Mouse (Mus musculus): ENCODE results near the gene Mrvi1. TPM values are rescaled to one million over a fixed set of nuclear protein-coding genes. Genes with fewer than 3 reads are reported as not detected.
"Not testable (repeated sequence)": the region's sequence is repeated elsewhere in the genome, so short reads cannot be mapped to it uniquely, and the experiment has no call there.

The Mrvi1 gene
- polyA plus RNA-seq, 1 experiment from 2014 or later: 0.59 TPM

DNA sequence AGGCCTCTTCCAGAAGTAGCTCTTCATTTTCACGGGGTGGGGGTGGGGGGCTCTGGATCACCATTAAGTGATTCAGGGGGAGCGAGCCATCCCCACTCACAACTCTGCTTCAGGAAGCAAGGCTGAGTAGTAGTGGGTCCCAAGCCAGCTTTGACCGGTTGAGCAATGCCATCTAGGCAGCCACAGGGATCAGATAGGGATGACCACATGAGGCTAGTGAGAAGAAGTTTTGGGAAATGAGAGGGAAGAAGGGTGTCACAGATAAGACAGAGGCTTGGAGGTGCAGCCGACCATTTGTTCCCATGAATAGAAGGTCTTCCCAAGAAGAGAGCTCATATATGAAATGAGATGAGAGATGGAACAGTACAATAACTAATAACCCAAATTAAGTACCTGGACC lies 55.7 kb downstream of the Mrvi1 start:
- no peak overlapping the region for H3K4me2 ChIP-seq
- no peak overlapping the region for H3K9ac ChIP-seq
- no peak overlapping the region for H3K4me3 ChIP-seq
- no peaks in the 10 kb centered on the region for H3K36me3 ChIP-seq (replicated peaks)
- H3K27ac ChIP-seq: no peak overlapping the region
- ATAC-seq (replicated peaks): no peak
- no peaks in the 10 kb centered on the region for H3K9me3 ChIP-seq
- H3K27me3 ChIP-seq (replicated peaks): no peaks in the 10 kb centered on the region
- H3K4me1 ChIP-seq: no peaks in the 10 kb centered on the region
- WGBS: 82% methylated on average over 4 of the region's 4 CpGs

DNA sequence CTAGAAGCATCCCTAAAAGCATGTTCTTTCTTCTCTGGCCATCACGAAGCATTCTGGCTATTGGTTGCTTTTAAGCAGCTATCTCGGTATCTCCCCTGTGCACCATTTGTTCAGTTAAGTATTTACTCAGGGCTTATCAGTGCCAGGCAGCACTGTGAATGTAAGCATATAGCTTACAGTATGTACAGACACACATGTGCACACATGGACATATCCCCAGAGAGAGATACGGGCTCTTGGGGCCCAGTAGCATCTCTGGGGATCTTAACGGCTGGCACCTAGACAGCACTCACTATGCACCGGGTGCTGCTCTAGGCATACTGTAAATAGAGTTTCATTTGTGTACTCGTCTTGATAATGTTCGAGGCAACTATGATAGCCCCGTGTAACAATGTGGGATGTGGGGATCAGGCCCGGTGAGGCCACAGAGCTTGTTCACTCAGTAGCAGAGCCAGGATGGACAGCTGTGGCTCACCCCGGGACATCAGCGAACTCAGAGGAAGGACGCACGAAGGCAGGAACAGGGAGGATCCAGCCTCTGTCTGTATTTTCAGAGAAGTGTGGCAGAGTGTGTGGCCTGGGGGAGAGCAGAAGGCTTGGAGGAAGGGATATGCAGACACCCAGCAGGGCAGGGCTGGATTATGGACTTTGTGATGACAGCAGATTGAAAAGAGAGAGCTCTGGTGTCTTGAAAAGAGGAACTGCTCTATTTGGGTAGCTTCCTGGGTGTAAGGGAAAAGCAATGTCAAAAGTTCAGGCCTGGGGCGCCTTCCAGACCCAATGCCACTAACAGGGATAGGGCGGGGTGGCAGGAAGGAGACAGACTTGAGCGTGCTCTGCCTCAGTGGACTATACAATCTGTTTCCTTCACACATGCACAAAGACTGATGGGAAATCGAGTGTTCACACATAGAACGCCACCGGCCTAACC lies 61.7 kb downstream of the Mrvi1 start:
- Histone ChIP-seq H3K4me1 (no peaks in the 10 kb centered on the region), H3K4me2 (no peak overlapping the region), H3K27me3 (replicated peaks) (no peaks in the 10 kb centered on the region), H3K9ac (no peak overlapping the region), H3K9me3 (no peaks in the 10 kb centered on the region), H3K4me3 (no peak overlapping the region), H3K27ac (no peak overlapping the region), H3K36me3 (replicated peaks) (no peaks in the 10 kb centered on the region)
- no peak for ATAC-seq (replicated peaks)
- 83% methylated on average over 19 of the region's 19 CpGs for WGBS

DNA sequence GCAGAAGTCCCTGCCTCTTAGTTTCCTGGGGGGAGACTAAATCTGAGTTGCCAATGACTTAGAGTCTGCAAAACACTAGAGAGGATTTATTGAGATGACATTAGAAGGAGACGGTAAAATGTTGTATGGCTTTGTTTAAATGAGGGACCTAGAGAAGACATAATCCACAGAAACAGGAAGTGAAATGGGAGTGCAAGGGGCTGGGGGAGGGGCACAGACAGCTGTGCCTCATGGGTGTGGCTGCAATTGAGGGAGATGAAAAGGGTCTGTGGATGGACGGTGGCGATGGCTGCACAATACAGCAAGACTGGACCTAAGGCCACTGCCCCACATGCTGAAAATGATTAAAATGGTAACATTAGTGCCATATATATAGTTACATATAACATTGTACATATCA lies 62.5 kb downstream of the Mrvi1 start:
- H3K9ac ChIP-seq: no peak overlapping the region
- H3K27me3 ChIP-seq (replicated peaks): no peaks in the 10 kb centered on the region
- no peaks in the 10 kb centered on the region for H3K9me3 ChIP-seq
- no peak overlapping the region for H3K27ac ChIP-seq
- ATAC-seq (replicated peaks): no peak
- H3K4me1 ChIP-seq: no peaks in the 10 kb centered on the region
- 48% methylated on average over 3 of the region's 3 CpGs for WGBS
- H3K36me3 ChIP-seq (replicated peaks): no peaks in the 10 kb centered on the region
- H3K4me2 ChIP-seq: no peak overlapping the region
- H3K4me3 ChIP-seq: no peak overlapping the region

DNA sequence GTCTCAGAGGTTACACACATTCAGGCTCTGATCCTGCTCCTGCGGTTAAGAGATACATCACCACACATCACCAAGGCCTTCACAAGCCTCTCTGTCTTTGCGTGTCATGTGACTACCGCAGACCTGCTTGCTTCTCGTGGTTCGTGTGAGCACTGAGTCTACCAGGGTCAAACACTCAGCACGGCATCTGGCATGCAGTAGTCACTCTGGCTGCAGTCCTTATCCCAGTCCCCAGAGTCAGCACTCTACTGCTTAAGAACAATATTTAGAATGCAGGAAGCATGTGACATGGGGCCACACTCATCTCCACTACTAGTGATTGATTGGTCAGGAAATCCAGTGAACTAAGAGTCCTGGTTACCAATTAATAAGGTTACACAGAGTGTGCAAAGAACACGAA lies 66.3 kb downstream of the Mrvi1 start:
- no peaks in the 10 kb centered on the region for H3K27me3 ChIP-seq (replicated peaks)
- H3K4me2 ChIP-seq: no peak overlapping the region
- H3K4me3 ChIP-seq: no peak overlapping the region
- 79% methylated on average over 7 of the region's 7 CpGs for WGBS
- no peaks in the 10 kb centered on the region for H3K9me3 ChIP-seq
- H3K9ac ChIP-seq: no peak overlapping the region
- H3K27ac ChIP-seq: no peak overlapping the region
- no peaks in the 10 kb centered on the region for H3K4me1 ChIP-seq
- H3K36me3 ChIP-seq (replicated peaks): no peaks in the 10 kb centered on the region
- ATAC-seq (replicated peaks): no peak

DNA sequence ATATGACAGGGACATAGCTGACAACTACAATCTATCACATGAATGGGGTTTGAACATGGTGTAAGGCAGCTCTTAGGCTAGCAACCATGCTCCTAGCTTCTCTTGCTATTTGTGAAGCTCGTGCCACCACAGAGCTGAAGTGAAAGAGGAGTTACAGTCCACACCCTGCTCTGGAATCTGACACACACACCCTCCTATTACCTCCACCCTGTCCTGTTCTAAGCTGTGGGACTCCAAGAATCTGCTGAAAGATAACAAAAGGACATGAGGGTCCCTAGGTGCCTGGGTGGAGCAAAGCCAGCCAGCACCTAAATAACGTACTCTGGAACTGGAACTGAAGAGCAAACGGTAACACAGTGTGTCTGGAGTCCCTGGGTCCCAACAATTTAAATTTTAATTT lies 67.7 kb downstream of the Mrvi1 start:
- H3K4me3 ChIP-seq: no peak overlapping the region
- 86% methylated on average over 3 of the region's 3 CpGs for WGBS
- H3K9me3 ChIP-seq: no peaks in the 10 kb centered on the region
- H3K4me2 ChIP-seq: no peak overlapping the region
- no peak overlapping the region for H3K9ac ChIP-seq
- no peaks in the 10 kb centered on the region for H3K27me3 ChIP-seq (replicated peaks)
- no peak for ATAC-seq (replicated peaks)
- H3K4me1 ChIP-seq: no peaks in the 10 kb centered on the region
- H3K27ac ChIP-seq: no peak overlapping the region
- H3K36me3 ChIP-seq (replicated peaks): no peaks in the 10 kb centered on the region

DNA sequence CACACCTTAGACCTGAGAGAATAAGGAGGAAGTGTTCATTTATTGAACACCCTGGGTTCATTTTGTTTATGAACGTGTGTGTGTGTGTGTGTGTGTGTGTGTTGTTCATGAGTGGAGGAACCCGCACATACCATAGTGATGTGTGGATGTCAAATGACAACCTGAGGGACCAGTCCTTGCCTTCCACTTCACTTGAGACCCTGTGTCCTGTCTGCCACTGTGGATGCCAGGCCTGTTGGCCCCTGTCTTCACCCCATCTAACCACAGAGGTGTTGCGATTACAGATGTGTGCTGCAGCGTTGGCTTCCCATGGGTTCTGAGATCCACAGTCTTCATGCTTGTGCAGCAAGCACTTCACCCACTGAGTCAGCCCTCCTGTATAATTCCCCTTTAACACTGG lies 68.5 kb downstream of the Mrvi1 start:
- ATAC-seq (replicated peaks): no peak
- Histone ChIP-seq H3K4me2 (no peak overlapping the region), H3K27ac (no peak overlapping the region), H3K9me3 (no peaks in the 10 kb centered on the region), H3K9ac (no peak overlapping the region), H3K4me1 (no peaks in the 10 kb centered on the region), H3K36me3 (replicated peaks) (no peaks in the 10 kb centered on the region), H3K27me3 (replicated peaks) (no peaks in the 10 kb centered on the region), H3K4me3 (no peak overlapping the region)
- 97% methylated on average over 4 of the region's 4 CpGs for WGBS

DNA sequence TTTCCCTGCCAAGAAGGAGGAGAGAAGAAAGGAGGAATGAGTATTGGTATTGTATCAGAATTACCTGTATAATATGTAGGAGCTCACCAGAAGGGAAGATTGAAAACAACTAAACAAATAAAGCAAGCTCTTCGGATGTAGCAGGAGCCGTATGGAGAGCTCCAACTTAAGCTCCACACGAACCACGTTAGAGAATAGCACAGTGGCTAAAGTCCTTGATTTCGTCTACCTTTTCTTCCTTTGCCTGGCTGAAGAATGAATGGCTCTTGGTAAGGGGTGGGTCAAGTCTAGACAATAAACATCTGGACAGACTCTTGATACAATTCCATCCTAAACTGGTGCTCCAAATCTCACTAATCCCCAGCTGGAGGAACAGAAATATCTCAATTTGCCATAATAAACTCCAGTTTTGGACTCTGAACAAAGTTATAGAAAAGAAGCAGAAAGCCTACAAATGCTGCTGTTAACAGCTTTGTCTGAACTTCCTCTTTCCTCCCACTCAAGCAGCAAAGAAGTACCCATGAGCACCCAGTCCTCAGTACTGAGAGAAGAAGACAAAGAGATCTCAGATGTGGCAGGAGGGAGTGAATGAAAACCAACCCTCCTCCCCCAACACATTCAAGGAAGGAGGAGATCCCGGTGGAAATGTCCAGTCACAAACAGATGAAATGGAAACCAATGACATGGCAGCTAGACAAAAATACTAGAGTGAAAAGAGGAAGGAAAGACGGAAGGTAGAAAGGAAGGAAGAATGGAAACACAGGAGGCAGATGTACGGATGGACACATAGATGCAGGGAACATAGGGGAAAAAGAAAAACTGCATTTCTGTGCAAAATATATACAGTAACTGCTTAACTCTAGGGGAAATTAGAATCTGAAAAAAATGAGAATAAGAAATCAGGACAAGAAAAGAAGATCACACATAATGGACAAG lies 73.8 kb downstream of the Mrvi1 start:
- ATAC-seq (replicated peaks): no peak
- Histone ChIP-seq H3K27me3 (replicated peaks) (no peaks in the 10 kb centered on the region), H3K27ac (no peak overlapping the region), H3K9me3 (no peaks in the 10 kb centered on the region), H3K9ac (no peak overlapping the region), H3K36me3 (replicated peaks) (no peaks in the 10 kb centered on the region), H3K4me2 (no peak overlapping the region), H3K4me3 (no peak overlapping the region), H3K4me1 (no peaks in the 10 kb centered on the region)
- WGBS: 76% methylated on average over 8 of the region's 8 CpGs

DNA sequence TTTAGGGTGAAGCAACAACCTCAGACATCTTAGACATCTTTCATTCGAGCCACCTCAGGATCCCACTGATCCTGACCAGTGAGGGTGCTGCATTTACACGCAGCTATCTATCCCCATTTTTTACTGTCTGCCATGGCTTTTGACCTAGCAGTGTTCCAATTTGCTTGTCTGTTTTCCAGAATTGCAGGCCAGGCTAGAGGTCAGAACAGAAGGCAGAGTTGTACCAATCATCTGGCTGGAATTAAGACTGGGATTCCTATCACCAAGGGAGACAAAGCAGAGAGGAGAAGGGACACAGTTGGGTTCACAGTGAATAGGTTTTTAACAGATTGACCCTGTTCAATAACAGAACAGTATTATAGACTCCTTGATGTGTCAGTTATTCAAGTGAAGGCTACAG lies 75.7 kb downstream of the Mrvi1 start:
- Histone ChIP-seq H3K27ac (no peak overlapping the region), H3K9ac (no peak overlapping the region), H3K4me1 (no peaks in the 10 kb centered on the region), H3K4me2 (no peak overlapping the region), H3K36me3 (replicated peaks) (no peaks in the 10 kb centered on the region), H3K27me3 (replicated peaks) (no peaks in the 10 kb centered on the region), H3K9me3 (no peaks in the 10 kb centered on the region), H3K4me3 (no peak overlapping the region)
- ATAC-seq (replicated peaks): no peak
- WGBS: 84% methylated on average over 2 of the region's 2 CpGs

DNA sequence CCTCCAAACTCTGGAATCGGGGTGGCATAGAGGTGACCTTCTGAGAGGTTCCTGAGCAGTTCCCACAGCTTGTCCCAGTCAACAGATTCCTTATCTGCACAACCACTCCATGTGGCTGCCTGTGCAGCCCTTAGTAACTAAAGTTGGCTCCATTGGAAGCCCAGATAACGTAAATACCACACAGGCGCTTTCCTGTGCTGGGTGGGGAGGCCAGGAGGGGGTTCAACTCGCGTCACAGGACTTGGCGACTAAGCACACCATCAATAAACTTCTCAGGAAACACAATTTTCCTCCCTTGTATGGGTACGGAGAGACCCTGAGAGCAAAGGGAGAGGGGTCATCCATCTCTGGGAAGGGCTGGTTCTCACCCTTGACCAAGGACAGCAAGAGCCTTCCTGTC lies 79.0 kb downstream of the Mrvi1 start:
- no peaks in the 10 kb centered on the region for H3K4me1 ChIP-seq
- no peaks in the 10 kb centered on the region for H3K9me3 ChIP-seq
- WGBS: 79% methylated on average over 7 of the region's 7 CpGs
- no peak overlapping the region for H3K4me3 ChIP-seq
- H3K27me3 ChIP-seq (replicated peaks): no peaks in the 10 kb centered on the region
- no peaks in the 10 kb centered on the region for H3K36me3 ChIP-seq (replicated peaks)
- H3K9ac ChIP-seq: no peak overlapping the region
- no peak for ATAC-seq (replicated peaks)
- H3K4me2 ChIP-seq: no peak overlapping the region
- H3K27ac ChIP-seq: no peak overlapping the region

DNA sequence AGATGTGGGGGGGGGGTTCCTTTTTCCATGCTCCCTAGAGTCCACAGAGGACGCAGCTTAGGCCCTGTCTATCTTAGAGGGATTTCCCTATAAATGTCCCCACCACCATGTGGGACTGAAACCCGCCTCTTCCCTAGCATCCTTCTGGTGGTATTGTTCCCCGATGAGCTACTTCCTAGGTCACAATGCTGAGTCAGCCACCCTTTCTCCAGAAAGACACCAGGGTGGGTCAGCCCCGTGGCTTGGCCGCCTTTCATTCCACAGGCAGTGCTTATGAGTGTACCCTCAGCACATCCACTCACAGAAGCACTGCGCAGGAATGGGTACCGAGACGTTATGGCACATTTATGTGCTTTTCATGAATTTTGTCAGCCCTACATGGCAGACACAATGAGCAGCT lies 85.1 kb downstream of the Mrvi1 start:
- H3K4me2 ChIP-seq: no peak overlapping the region
- no peaks in the 10 kb centered on the region for H3K4me1 ChIP-seq
- H3K27me3 ChIP-seq (replicated peaks): no peaks in the 10 kb centered on the region
- no peaks in the 10 kb centered on the region for H3K9me3 ChIP-seq
- ATAC-seq (replicated peaks): no peak
- no peak overlapping the region for H3K9ac ChIP-seq
- 94% methylated on average over 8 of the region's 8 CpGs for WGBS
- no peaks in the 10 kb centered on the region for H3K36me3 ChIP-seq (replicated peaks)
- no peak overlapping the region for H3K27ac ChIP-seq
- no peak overlapping the region for H3K4me3 ChIP-seq

DNA sequence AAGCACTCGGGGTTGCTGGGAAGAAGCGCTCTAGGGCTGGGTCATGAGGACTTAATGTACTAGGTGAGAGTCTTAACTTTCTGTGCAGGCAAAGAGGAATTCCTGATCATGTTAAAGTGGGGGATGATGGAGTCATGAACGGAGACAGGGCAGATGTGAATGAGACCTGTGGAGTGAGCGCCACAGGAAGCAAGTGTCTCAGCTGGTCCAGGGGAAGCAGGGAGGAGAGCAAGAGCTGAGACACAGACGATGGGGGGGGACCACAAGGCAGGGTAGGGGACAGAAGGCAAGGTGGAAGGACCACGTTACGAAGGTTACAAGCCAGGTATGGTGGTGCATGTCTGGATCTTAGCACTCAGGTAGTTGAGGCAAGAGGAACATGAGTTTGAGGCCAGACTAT lies 85.8 kb downstream of the Mrvi1 start:
- ATAC-seq (replicated peaks): no peak
- 87% methylated on average over 7 of the region's 7 CpGs for WGBS

DNA sequence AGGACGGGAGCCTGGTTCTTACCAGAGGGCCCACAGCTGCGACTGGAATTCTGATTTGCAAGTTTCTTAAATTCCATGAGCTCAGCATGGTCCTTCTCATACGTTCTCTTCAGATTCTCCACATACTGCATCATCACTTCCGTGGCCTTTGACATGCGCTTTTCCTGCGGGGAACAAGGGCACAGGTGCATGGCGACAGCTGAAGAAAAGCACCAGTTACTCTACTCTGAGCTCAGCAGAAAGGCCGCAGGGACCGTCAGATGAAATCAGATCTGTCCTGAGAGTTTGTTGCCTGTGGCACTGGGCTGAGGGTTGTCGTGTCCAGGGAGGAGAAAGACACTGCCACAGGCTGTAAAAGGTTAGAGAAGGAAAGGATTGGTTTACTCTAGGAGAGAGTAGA lies 86.5 kb downstream of the Mrvi1 start:
- ATAC-seq (replicated peaks): not testable (repeated sequence)

More for the DNA sequence above, 85.8 kb downstream of the Mrvi1 start:
- no peak overlapping the region for H3K4me2 ChIP-seq
- H3K27me3 ChIP-seq (replicated peaks): no peaks in the 10 kb centered on the region
- no peak overlapping the region for H3K4me3 ChIP-seq
- H3K9ac ChIP-seq: no peak overlapping the region
- no peaks in the 10 kb centered on the region for H3K36me3 ChIP-seq (replicated peaks)
- H3K4me1 ChIP-seq: no peaks in the 10 kb centered on the region
- H3K27ac ChIP-seq: no peak overlapping the region
- H3K9me3 ChIP-seq: no peaks in the 10 kb centered on the region

More for the DNA sequence above, 86.5 kb downstream of the Mrvi1 start:
- 84% methylated on average over 10 of the region's 10 CpGs for WGBS
- H3K27ac ChIP-seq; H3K36me3 ChIP-seq (replicated peaks); H3K4me1 ChIP-seq; H3K9me3 ChIP-seq; H3K4me2 ChIP-seq; H3K9ac ChIP-seq; H3K4me3 ChIP-seq; H3K27me3 ChIP-seq (replicated peaks): not testable (repeated sequence)
